Mouse (Mus musculus) limb, embryonic 15.5 days (tissue): ENCODE data around the gene Tmprss11f. TPM values are rescaled to one million over a fixed set of nuclear protein-coding genes. Genes with fewer than 3 reads are reported as not detected.
"Not testable (repeated sequence)": the region's sequence is repeated elsewhere in the genome, so short reads cannot be mapped to it uniquely, and the experiment has no call there.

Experiments
- ATAC-seq: fragments of 200-750 bp; cut with Nextera tagmentation; 2 replicates; pipeline ENCODE4 v1.8.0; 2017; ENCODE audit warnings: low read depth, moderate TSS enrichment; ENCODE audit not compliant: insufficient number of reproducible peaks, low FRiP score, low TSS enrichment
- H3K27ac ChIP-seq: fragments of 300-500 bp; sonication (generic); 2 replicates; pipeline ENCODE4 v1.5.1; 2015; ENCODE audit warnings: moderate library complexity, mild to moderate bottlenecking, inconsistent platforms
- H3K27me3 ChIP-seq: fragments of 300-500 bp; sonication (generic); 2 replicates; pipeline ENCODE4 v1.6.1; 2015; ENCODE audit warnings: inconsistent platforms
- H3K36me3 ChIP-seq: fragments of 300-500 bp; sonication (generic); 2 replicates; pipeline ENCODE4 v1.6.1; 2015; ENCODE audit warnings: inconsistent platforms
- H3K4me1 ChIP-seq: fragments of 300-500 bp; sonication (generic); 2 replicates; pipeline ENCODE4 v1.6.1; 2015; ENCODE audit warnings: inconsistent platforms
- H3K4me2 ChIP-seq: fragments of 300-500 bp; sonication (generic); 2 replicates; pipeline ENCODE4 v1.6.1; 2015; ENCODE audit warnings: mild to moderate bottlenecking, inconsistent platforms
- H3K4me3 ChIP-seq: fragments of 300-500 bp; sonication (generic); 2 replicates; pipeline ENCODE4 v1.5.1; 2015; ENCODE audit warnings: mild to moderate bottlenecking, inconsistent platforms
- H3K9ac ChIP-seq: fragments of 300-500 bp; sonication (generic); 2 replicates; pipeline ENCODE4 v1.6.1; 2015; ENCODE audit warnings: inconsistent platforms
- H3K9me3 ChIP-seq: fragments of 300-500 bp; sonication (generic); 2 replicates; pipeline ENCODE4 v1.6.1; 2016; ENCODE audit warnings: inconsistent platforms
- WGBS: fragments of 180-500 bp; shearing (Covaris S2); methylation state at CpG from one replicate; pipeline ENCODE4 v1.1.7; 2015; 5-methylcytosine and 5-hydroxymethylcytosine counted together
- polyA plus RNA-seq: library from polyadenylated mRNA; unstranded; fragments of >200 nt; fragmentation: Nextera tagmentation; extraction: Ambion mirVana; gene quantifications from 2 replicates; pipeline ENCODE4 v1.2.1, GENCODE M21; 2015

Tmprss11f gene
- 1.2 and 1.5 TPM in 2 replicates for polyA plus RNA-seq

DNA sequence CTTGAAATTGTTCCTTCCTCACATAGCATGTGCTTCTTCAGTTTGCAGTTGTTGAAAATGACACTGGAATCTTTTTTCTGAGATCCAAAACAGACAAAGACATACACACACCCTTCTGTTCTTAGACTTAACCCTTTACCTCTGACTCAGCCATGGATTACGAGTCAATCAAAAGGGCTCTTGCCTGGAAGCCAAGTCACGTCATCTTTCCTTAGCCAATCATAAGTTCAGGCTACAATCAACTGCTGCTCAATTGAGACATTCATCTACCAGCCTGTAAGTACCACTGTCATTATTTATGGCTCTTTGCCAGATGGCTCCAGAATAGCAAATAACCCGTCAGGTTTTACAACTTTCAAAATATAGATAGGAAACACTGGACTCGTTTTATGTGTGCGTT, at the start of gene Tmprss11f:
TSS of gene Tmprss11f (minus strand) at position 101 of the 400 bp plus-strand sequence.
- Histone ChIP-seq H3K9ac (no peak within 1 kb of the TSS), H3K9me3 (no peaks in the 10 kb centered on the region), H3K4me1 (no peaks in the 10 kb centered on the region), H3K27me3 (no peaks in the 10 kb centered on the region), H3K4me2 (no peak within 1 kb of the TSS), H3K4me3 (no peak within 1 kb of the TSS), H3K36me3 (no peaks in the 10 kb centered on the region), H3K27ac (no peak within 1 kb of the TSS)
- WGBS: 53% methylated on average over 5 of the region's 5 CpGs
- no peak for ATAC-seq

DNA sequence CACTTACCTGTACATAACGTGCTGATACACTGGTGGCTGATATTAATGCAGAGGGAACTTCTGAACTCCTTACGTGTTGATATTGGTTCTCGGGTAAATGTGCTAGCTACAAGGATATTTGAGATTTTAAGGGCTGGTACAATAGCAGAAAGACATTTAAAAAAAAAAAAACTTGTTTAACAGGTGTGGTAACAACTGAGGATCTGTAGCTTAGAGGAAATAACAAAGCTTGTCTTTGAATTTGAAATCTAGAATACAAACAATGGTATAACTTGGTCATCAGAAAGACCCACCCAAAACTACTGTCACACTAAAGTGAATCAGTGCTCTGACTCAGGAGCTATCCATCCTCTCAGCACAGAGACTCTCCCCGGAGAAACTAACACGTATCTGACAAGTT, 44.0 kb upstream of the Tmprss11f start, which contains the start of gene Tmprss11b:
TSS of gene Tmprss11b (minus strand) at position 101 of the 400 bp plus-strand sequence.
- H3K4me2 ChIP-seq: no peak within 1 kb of the TSS

DNA sequence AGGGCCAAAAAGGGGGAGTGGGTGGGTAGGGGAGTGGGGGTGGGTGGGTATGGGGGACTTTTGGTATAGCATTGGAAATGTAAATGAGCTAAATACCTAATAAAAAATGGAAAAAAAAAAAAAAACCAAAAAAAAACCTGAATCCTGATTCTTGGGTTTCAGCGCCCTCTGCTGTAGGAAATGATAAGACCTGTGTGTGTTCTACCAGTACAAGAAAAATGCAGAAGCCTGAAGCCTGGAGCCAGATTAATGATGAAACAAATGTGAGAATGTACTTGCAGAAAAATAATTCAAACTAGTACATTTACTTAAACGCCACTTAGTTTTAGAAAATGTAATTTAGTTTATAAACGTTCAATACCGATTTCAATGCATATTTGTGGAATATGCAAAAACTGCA, 17.0 kb upstream of the Tmprss11f start:
- H3K27ac ChIP-seq, ATAC-seq, H3K4me2 ChIP-seq, H3K9me3 ChIP-seq, H3K36me3 ChIP-seq, H3K9ac ChIP-seq, H3K4me1 ChIP-seq, H3K27me3 ChIP-seq, H3K4me3 ChIP-seq: not testable (repeated sequence)
- WGBS: 31% methylated on average over 4 of the region's 4 CpGs

More for the DNA sequence above, 44.0 kb upstream of the Tmprss11f start, which contains the start of gene Tmprss11b:
- no peaks in the 10 kb centered on the region for H3K36me3 ChIP-seq
- 68% methylated on average over 5 of the region's 5 CpGs for WGBS
- H3K9ac ChIP-seq: no peak within 1 kb of the TSS
- no peak within 1 kb of the TSS for H3K27ac ChIP-seq
- H3K4me3 ChIP-seq: no peak within 1 kb of the TSS
- no peaks in the 10 kb centered on the region for H3K27me3 ChIP-seq
- H3K9me3 ChIP-seq: no peaks in the 10 kb centered on the region
- no peaks in the 10 kb centered on the region for H3K4me1 ChIP-seq
- no peak for ATAC-seq

DNA sequence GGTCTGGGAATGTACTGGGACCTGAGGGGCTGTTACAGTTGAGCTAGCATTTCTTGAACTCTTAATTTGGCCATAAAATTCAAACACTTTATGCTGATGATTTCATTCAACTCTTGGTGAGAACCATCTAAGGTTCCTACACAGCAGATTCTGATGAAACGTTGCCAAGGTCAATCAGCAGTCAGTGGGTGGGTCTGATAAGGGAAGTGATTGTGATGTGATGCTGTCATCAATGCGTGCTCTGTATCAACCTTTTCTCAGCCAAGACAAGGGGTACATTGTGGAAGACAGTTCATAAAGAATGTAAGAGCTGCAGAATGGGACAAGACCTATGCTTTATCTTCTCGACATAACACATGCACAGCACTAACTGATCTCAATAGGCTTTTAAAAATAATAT, 8.6 kb upstream of the Tmprss11f start:
- no peak overlapping the region for H3K9ac ChIP-seq
- H3K4me1 ChIP-seq: no peaks in the 10 kb centered on the region
- ATAC-seq: no peak
- no peak overlapping the region for H3K4me2 ChIP-seq
- H3K27ac ChIP-seq: no peak overlapping the region
- no peaks in the 10 kb centered on the region for H3K27me3 ChIP-seq
- H3K9me3 ChIP-seq: no peaks in the 10 kb centered on the region
- H3K36me3 ChIP-seq: no peaks in the 10 kb centered on the region
- 61% methylated on average over 3 of the region's 3 CpGs for WGBS
- H3K4me3 ChIP-seq: no peak overlapping the region

DNA sequence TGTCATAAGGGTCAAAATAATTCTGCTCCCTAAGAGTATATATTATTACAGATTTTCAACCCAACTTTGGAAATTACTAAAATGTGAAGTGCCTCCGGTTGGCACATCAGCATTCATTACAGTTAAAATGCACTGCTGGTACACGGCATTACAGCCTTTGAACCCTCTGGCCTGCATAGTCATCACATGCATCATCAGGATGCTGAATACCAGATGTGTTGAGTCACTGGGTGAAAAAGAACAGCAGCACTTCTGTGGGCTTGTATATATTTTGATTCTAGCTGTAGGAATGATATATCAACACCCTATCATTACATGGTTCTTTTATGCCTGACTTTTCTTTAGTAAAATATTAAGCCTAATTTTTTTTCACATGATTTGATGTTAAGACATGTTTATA, 1.5 kb downstream of the Tmprss11f start:
- no peaks in the 10 kb centered on the region for H3K9me3 ChIP-seq
- no peak overlapping the region for H3K4me2 ChIP-seq
- H3K4me3 ChIP-seq: no peak overlapping the region
- 48% methylated on average over 2 of the region's 2 CpGs for WGBS
- H3K27ac ChIP-seq: no peak overlapping the region
- no peaks in the 10 kb centered on the region for H3K27me3 ChIP-seq
- no peak overlapping the region for H3K9ac ChIP-seq
- H3K4me1 ChIP-seq: no peaks in the 10 kb centered on the region
- H3K36me3 ChIP-seq: no peaks in the 10 kb centered on the region
- ATAC-seq: no peak

DNA sequence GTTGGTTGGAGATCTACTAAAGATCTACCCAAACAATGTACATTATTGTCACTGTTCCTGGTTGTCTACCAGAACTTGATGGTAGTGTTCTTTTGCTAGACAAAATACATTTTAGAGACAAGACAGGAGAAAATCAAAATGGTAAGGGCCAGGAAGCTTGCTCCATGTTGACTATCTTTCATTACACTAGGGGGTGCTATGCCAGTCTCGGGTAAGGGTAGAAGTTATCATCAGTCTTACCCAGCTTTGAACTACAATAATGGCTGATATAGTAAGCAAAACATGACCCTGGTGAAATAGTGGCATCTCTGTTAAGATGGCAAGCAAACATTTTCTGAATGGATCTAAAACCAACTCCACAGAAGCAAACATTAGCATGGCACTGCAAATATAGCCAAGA, 10.4 kb downstream of the Tmprss11f start:
- WGBS: 79% methylated on average over 1 of the region's 1 CpGs
- H3K27ac ChIP-seq: no peak overlapping the region
- H3K9me3 ChIP-seq: no peaks in the 10 kb centered on the region
- H3K4me1 ChIP-seq: no peaks in the 10 kb centered on the region
- H3K36me3 ChIP-seq: no peaks in the 10 kb centered on the region
- H3K27me3 ChIP-seq: no peaks in the 10 kb centered on the region
- H3K9ac ChIP-seq: no peak overlapping the region
- H3K4me2 ChIP-seq: no peak overlapping the region
- H3K4me3 ChIP-seq: no peak overlapping the region
- no peak for ATAC-seq

DNA sequence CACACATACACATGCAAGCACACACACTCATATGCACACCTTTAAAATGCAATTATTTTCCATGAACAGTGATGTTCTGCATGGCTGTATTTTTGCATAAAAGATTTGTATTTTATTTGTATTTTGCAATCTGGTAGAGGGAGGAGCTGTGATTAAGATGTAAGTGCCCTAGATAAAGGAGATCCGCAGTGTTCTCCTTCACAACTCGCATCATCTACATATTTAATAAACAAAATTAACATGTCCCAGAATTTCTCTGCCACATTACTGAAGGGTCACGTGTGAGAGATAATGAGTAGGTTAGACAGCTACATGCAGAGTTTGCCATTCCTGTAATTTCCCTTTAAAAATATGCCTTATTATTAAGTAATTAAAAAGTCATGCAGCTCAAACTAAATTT, 46.3 kb downstream of the Tmprss11f start:
- H3K36me3 ChIP-seq: no peaks in the 10 kb centered on the region
- H3K4me3 ChIP-seq: no peak overlapping the region
- no peaks in the 10 kb centered on the region for H3K9me3 ChIP-seq
- H3K4me1 ChIP-seq: no peaks in the 10 kb centered on the region
- ATAC-seq: no peak
- no peaks in the 10 kb centered on the region for H3K27me3 ChIP-seq
- WGBS: 82% methylated on average over 3 of the region's 3 CpGs
- no peak overlapping the region for H3K27ac ChIP-seq
- H3K4me2 ChIP-seq: no peak overlapping the region
- H3K9ac ChIP-seq: no peak overlapping the region

DNA sequence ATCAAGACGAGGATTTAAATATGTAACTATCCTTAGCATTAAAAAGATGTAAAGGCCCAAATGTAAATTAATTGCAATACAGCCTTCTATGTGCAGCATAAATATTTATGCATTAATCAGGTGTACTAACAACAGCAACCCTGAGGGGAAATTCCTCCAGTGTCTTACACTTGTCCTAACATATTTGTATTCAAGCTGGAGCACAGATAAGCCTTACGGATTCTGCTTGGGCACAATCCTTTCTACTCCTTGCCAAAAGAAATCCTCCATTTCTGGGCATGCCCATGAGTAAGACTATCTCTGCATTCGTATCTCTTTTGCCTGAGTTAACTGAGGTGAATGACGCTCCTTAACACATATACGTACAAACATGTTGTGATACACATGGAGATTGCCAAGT, 49.6 kb downstream of the Tmprss11f start:
- no peak overlapping the region for H3K4me3 ChIP-seq
- ATAC-seq: no peak
- H3K9me3 ChIP-seq: no peaks in the 10 kb centered on the region
- no peaks in the 10 kb centered on the region for H3K4me1 ChIP-seq
- no peaks in the 10 kb centered on the region for H3K27me3 ChIP-seq
- WGBS: 77% methylated on average over 5 of the region's 5 CpGs
- H3K27ac ChIP-seq: no peak overlapping the region
- H3K4me2 ChIP-seq: no peak overlapping the region
- H3K36me3 ChIP-seq: no peaks in the 10 kb centered on the region
- no peak overlapping the region for H3K9ac ChIP-seq

DNA sequence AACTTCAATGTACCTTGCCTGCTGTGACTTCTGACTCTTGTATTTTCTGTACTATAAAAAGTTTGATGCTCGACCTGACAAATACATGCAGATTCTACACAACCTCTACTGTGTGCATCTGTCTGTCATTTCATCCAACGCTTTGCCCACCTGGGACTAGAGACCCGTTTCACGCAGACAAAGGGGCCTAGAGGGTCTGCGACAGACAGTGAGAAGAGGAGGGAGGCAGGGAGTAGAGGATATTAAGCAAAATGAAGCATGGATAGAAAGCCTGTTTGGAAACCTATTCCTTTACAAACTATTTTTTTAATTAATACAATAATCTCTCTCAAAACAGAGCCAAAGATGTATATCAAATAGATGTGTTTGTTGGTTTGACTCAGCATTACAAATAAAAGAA, 50.2 kb downstream of the Tmprss11f start:
- Histone ChIP-seq H3K27ac (no peak overlapping the region), H3K9ac (no peak overlapping the region), H3K4me2 (no peak overlapping the region), H3K27me3 (no peaks in the 10 kb centered on the region), H3K36me3 (no peaks in the 10 kb centered on the region), H3K4me3 (no peak overlapping the region), H3K4me1 (no peaks in the 10 kb centered on the region), H3K9me3 (no peaks in the 10 kb centered on the region)
- 70% methylated on average over 5 of the region's 5 CpGs for WGBS
- ATAC-seq: no peak

DNA sequence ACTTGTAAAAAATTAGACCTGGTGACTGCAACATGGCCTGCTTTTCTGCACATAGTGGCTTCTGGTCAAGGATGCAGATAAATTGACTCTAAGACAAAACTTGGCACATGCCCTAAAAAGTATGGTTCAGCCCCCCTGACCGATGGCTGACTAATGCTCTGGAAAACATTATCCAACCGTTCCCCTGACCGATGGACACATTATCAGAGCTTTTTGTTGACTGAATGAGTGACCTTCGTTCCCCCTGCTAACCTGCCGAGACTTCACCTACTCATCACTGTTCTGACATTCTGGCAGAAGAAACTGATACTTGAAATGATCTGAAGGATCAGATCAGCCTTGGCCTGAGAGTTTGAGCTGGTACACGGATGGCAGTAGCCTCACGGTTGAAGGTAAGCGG, 53.5 kb downstream of the Tmprss11f start:
- WGBS: 87% methylated on average over 8 of the region's 8 CpGs
- not testable (repeated sequence) for H3K36me3 ChIP-seq, H3K9me3 ChIP-seq, H3K4me3 ChIP-seq, ATAC-seq, H3K4me1 ChIP-seq, H3K27me3 ChIP-seq, H3K4me2 ChIP-seq, H3K9ac ChIP-seq, H3K27ac ChIP-seq

DNA sequence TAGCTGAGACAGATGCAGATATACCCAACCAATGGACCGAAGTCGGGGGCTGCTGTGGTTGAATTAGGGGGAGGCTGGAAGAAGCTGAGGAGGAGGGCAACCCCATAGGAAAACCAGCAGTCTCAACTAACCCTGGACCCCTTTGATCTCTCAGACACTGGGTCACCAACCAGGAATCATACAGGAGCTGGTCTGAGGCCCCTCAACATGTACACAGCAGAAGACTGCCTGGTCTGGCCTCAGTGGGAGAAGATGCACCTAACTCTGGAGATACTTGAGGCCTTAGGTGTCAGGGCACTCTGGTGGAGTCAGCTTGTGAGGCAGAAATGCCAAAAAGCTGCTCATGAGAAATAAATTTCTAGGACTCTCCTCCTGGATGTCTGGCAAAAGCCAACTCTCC, 85.5 kb downstream of the Tmprss11f start:
- Histone ChIP-seq H3K9me3 (no peaks in the 10 kb centered on the region), H3K27me3 (no peaks in the 10 kb centered on the region), H3K27ac (no peak overlapping the region), H3K4me2 (no peak overlapping the region), H3K9ac (no peak overlapping the region), H3K36me3 (no peaks in the 10 kb centered on the region), H3K4me1 (no peaks in the 10 kb centered on the region), H3K4me3 (no peak overlapping the region)
- 87% methylated on average over 2 of the region's 2 CpGs for WGBS
- no peak for ATAC-seq

DNA sequence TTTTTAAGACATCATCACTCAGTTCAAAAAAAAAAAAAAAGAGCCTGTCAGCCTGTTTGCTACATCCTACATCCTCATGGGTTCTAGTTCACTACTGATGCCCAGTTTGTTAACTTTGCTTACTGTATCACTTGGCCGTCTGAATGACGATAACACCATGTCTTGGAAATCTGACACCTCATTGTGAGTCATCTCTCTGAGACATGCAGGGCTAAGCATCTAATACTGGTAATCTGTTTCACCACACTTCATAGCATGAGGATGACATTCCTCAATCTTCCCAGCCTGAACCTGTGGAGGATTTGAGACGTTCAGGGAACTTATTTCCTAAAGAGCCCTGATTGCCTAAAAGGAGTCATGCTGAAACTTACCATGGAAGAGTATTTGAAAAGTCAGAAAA, 91.6 kb downstream of the Tmprss11f start:
- Histone ChIP-seq H3K27me3 (no peaks in the 10 kb centered on the region), H3K36me3 (no peaks in the 10 kb centered on the region), H3K4me3 (no peak overlapping the region), H3K9me3 (no peaks in the 10 kb centered on the region), H3K9ac (no peak overlapping the region), H3K4me2 (no peak overlapping the region), H3K27ac (no peak overlapping the region), H3K4me1 (no peaks in the 10 kb centered on the region)
- 71% methylated on average over 3 of the region's 3 CpGs for WGBS
- no peak for ATAC-seq

DNA sequence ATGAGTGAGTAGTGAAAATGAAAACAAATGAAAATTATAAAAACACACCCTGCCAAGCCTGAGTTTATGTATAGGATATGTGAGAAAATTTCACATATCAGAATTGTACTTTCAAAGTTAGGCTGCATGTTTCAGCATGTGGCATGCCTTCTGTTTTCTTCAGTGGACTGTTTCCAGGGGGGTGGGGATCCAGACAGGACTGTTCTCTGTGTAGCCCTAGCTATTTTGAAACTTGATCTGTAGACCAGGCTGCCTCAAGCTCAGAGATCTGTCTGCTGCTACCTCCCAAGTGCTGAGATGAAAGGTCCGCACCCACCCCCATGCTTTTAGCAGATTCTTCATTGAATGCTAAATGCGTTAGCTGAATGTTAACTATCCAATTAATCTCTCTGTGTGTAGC, 103.5 kb downstream of the Tmprss11f start:
- 36% methylated on average over 2 of the region's 2 CpGs for WGBS
- Histone ChIP-seq H3K9me3 (no peaks in the 10 kb centered on the region), H3K4me2 (no peak overlapping the region), H3K27ac (no peak overlapping the region), H3K9ac (no peak overlapping the region), H3K4me1 (no peaks in the 10 kb centered on the region), H3K36me3 (no peaks in the 10 kb centered on the region), H3K4me3 (no peak overlapping the region), H3K27me3 (no peaks in the 10 kb centered on the region)
- ATAC-seq: no peak
